Mouse (Mus musculus): ENCODE results near the gene Crmp1.
A peak's percentile ranks its signal among the peaks of the same experiment; 100 is the strongest.

Crmp1 gene

DNA sequence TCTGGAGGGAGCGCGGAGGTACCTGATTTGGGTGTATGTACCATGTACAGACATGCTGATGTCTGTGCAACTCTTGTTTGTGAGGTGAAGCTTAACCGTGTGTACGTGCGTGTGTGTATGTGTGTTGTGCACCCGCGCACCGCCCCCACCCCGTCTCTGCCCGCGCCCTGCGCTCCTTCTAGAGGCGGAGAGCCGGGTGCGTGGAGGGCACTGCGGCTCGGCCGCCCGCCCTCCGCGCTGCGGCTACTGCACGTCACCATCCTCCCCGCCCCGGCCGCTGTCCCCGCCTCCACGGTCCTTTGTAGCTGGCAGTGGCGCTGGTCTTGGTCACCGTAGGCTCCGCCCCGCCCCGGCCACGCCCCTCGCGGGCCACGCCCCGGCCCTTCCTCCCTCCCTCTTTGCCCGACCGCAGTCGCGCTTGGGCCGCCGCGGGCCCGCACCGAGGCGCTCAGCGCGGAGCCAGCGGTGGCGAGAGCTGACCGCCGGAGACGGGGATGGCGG, at the start of gene Crmp1:
Crmp1 (plus strand) TSS at position 290 of the 501 bp plus-strand sequence.
- peak; percentile 54 for DNase-seq (ENCODE audit: low spot score)

DNA sequence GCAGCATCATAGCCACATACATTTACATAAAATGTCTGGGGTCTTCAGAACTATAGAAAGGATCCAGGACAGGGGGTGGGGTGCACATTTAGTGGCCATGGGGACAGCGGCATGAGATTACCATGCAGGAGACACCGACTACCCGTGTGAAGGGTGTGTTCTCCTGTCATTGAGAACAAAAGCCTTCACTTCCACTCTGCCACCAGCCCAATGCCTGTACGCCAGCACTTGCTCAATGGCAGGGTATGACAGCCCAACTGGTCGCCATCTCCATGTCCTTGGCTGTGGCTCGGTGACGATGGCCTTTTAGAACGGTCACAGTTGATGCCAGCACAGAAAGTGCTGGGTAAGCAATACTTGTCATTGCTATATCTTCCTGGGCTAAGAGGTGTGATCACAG, 45.5 kb upstream of the Crmp1 start:
- no peak for DNase-seq (ENCODE audit: low spot score)

DNA sequence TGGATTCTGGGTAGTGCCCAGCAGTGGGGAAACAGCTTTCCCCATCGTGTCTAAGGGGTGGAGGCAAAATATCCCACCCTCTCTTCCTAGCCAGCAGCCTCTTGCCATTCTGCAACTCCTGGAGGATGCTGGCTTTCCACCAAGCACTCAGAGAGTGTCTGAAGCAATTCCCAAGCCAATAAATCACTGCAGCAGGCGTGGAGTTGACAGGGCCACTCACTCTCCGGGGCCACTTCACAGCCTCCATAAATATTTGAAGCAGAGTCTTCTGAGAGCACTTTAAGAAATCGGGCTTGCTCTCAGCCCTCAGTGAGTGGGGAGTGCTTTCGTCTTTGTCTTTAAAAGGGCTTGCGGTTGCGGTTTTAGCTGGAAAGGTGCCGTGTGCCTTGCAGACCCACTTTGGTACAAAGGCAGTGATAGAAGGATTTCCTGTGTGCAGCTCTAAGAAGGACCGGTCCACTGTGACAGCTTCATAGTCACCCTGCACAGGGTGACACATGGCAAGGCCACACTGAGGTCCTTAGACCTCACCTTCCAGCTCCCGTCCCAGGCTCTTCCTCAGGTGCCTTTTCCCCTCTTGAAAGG, 45.0 kb upstream of the Crmp1 start:
- DNase-seq (ENCODE audit: low spot score), result no peak

DNA sequence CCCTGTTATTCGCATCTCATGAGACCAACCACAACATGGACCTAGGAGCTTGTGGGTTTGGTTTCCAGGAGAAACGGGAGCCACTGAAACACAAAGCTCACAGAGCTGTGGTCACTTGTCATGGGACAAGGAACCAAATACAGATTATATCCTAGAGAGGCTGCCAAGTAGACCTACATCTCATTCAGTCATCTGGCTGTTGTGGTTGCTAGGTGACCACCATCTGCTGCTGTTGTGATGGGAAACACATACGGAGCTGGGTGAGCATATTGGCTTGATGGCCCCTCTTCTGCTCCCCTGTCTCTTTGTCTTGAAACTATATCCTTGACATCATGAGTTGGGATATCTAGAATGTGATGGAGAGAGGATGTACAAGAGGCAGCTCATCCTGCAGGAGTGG, 44.3 kb upstream of the Crmp1 start:
- DNase-seq (ENCODE audit: low spot score), result no peak

DNA sequence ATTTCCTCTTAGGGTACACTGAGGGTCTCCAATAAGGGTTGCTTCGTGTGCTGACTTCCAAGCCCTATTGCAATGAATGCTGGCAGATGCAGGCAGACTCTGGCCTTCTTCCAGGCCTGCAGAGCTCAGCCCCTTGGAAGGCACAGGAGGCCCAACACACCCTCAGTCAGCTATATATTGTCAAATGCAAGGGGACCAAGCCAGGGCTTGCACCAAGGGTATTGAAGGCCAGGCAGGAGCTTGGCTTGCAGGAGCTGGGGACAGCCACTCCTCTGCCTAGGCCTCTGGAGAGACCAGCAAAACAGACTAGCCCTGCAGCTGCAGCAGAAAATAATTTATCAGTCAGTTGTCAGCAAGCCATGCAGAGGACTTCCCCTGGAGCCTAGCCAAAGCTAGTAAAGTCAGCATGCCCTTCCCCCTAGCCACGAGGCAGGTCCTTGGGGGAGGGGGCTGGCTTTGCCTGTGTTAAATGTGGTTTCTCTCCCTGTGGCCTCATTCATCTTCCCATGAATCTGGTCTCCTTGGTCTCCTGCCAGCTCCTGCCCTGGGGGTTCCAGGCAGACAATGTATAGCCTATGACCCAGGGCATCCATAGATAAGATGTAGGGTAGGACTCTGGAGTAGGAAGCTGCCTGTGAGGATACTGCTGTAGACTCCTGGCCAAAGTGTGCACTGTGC, 43.6 kb upstream of the Crmp1 start:
- DNase-seq (ENCODE audit: low spot score), result peak; percentile 35

DNA sequence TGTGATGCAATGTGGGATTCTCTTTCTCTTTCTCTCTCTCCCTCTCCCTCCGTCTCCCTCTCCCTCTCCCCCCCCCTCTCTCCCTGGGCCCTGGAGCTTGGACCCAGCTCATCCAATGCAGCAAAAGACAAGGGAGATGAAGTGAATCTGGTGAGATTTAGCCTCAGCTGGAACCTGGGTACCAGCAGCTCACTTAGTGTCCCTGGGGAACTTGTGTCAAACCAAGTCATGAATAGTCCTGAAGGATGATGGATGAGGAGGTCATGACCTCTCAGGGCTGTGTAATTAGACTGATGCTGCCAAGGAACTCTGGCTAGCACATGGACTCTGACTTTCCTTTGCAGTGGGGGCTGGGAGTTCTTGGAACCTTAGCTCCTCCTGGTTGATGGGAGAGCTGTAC, 39.5 kb upstream of the Crmp1 start:
- no peak for DNase-seq (ENCODE audit: low spot score)

DNA sequence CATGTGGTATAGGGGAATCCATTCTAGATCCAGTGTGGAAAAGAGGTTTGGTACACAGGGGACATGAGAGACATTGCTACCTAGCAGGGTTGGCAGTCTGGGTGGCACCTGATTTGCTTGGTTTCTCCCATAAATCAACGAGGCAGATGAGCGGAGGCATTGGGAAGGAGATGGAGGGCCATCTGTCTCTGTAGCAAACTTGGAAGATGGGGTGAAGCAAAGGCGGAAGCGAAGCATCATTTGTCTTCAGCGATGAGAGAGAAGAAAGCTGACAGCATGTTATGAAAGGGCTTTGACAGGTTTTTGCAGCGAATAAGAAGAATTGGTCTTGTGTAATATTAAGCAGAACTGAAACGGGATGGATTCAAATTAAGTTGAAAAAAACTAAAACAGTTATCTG, 36.9 kb upstream of the Crmp1 start:
- DNase-seq (ENCODE audit: low spot score), result no peak

DNA sequence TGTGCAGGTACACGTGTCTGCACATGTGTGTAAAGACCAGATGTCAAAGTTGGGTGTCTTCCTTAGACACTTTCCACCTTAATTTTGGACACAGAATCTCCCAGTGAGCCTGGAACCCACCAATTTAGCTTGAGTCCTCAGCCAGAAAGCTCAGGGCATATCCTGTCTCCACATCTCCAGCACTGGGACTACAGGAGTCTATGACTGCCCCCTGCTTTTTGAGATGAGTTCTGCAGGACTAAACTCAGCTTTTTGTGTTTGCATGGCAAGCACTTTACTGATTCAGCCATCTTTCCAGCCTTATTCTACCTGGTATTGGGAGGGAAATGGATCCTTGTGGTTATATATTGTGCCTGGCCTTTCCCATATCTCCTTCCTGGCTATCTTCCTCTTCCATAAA, 36.3 kb upstream of the Crmp1 start:
- DNase-seq (ENCODE audit: low spot score), result no peak

DNA sequence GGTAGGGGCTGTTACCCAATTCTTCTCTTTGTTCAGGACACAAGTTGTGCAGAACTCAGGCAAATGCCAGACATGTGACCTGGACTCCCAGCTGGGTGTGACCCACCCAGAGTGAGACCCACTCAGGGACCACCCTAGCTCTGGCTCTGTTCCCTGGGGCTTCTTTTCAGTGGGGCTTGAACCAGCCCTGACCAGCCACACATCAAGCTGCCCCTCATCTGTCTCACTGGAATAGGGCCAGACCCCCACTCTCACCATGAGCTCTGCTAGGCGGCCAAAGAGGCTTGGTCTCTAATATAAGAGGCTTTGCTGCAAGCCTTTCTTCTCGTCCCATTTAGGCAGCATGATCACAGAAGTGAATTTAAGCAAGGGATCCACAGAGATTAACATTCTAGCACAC, 35.4 kb upstream of the Crmp1 start:
- no peak for DNase-seq (ENCODE audit: low spot score)

DNA sequence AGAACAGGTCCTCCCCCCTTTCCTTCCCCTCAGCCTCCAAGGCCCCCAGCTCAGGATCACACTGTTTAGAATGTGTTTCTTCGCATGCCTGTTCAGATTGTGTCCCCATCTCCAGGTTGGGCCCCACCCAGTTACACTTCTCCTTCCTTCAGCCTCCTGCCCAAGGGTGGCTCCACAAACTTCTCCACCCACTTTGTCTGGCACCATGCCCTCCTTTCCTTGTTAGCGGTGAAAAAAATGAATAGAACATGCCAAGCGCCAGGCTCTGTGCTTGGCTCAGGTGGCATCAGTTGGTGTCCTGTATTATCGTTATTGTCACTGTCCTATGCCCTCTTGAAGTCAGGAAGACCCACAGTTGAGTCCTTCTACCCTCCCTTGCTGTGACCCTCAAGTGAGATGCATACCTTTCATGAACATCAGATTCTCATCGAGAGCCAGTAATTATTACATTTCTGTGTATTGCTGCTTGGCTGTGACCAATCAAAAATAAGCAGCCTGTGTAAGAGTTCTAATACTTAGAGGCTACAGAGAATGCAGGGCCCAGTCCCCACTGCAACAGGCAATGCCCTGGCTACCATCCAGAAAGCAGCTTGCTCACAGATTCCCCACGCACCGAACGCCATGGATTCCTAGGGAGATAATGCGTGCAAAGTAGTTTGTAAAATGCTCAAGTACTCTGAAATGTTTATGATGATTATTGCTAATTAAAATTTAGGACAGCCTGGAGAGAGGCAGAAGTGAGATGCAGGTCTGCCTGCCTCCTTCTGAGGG, 28.6 kb upstream of the Crmp1 start:
- no peak for DNase-seq (ENCODE audit: low spot score)

DNA sequence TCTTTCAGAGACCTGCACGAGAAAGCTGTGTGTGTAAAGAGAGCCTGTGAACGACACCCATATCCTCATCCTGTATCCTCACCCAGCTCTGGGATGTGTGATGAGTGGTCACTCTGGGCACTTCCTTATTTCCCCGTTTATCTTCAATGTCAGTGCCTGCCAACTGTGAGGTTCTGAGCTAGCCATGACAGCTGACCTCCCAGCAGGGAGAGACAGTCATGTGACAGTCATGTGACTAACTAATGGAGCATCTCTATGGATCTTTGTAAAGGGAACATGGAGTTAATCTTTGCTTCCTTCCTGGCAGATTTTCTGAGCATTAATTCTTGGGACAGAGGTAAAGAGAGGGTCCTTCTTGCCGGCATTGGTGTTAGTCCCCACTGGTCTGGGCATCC, 28.0 kb upstream of the Crmp1 start:
- no peak for DNase-seq (ENCODE audit: low spot score)

DNA sequence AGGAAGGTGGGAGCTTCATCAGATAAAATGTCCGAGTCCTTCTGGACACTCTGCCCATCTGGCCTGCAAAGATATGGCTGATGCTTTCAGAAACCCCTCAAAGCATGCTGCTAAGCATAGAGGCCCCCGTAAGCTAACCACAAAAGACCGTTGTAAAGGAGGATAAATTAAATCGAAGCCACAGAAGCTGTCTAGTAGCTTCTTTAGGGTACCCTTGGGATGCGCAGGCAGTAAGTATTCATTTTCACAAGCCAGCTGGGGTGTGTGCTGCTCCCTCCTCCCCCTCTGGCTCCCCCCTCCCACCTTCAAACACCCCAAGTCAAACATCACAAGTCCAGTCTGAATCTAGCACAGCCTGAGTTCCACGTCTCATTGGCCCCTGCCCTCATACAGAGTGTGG, 27.1 kb upstream of the Crmp1 start:
- no peak for DNase-seq (ENCODE audit: low spot score)

DNA sequence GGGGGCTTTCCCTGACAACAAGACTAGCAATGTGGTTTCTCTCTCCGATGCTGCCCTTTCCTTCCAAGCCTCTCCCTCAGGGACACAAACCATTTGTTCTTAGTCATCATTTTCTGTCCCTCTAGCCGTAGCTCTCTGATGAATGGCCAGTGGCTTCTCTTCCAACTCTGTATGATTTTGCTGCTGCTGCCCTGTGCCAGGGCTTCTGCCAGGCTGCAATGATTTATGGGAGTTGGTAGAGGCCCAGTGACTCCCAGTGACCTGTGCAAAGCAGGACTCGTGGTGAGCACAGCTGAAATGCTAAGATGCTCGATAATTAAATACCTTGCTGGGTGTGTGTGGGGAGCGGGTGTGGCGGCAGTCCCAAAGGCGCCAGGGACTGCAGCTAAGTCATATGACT, 26.5 kb upstream of the Crmp1 start:
- no peak for DNase-seq (ENCODE audit: low spot score)

DNA sequence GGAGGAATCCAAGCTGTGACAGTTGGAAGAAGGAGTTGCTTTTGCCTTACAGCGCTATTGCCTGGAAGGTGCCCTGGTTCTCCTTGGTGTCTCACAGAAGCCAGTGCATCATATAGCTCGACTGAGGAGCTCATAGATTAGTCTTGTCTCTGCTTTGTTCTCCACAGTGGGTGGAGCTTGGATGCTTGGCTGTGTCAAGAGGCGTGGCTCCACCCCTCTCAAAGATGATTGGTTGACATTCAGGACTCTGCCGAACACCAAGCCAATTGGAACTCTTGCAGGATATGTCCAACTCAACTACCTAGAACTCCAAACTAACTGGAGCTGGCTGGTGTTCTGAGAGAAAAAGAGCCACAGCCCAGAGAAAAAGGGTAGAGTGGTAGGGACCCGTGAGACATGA, 22.1 kb upstream of the Crmp1 start:
- no peak for DNase-seq (ENCODE audit: low spot score)

DNA sequence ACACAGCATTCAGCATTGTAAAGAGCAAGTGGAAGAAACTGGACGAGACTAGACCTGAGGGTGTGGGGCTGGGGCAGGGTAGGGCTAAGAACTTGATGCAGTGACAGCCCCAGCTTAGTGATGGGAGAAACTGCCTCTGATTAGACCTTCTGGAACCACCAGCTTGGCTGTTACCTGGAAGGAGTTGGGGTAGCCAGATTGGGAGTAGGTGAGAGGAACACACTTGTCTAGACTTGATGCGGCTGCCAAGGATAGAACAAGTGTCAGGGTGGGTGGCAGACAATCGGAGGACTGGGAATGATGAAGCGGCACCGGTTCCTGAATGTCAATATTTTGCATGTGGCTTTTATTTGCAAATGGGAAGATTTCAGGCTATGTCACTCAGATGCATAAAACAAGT, 21.2 kb upstream of the Crmp1 start:
- DNase-seq (ENCODE audit: low spot score), result no peak

DNA sequence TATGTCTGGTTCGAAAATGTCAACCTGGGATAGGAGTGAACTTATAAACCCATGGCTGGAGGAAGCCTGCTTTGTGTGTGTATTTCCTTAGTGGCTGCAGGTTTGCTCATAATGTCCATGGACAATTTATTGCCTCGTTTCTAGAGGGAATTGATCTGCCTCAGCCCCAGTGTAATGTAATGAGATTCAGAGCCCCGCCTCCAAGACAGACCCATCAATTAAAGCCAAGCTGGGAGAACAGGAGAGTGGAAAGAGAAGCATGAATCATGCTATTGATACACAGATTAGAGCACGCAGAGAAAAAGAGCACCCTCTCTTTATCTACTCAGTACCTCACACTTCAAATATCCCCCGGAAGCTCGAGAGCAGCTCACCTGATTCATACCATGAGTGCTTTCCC, 20.2 kb upstream of the Crmp1 start:
- DNase-seq (ENCODE audit: low spot score), result no peak

DNA sequence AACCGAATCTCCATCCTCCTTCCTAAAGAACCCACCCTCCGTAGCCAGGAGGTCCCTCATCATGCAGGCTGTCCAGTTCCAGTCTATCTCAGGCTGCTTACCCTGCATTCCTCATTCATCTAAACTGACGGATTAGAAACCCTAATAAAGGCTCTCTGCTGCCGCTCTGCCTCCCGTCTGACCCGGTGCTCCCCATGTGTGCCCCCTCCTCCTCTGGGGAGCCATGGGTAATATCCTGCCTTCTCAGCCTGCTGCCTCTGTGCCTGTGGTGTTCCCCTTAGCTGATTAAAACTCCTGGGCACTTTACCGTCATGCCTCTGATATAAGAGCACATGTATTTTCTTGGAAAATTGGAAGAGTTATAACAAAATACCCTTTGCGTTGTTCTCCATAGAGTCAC, 19.4 kb upstream of the Crmp1 start:
- no peak for DNase-seq (ENCODE audit: low spot score)

DNA sequence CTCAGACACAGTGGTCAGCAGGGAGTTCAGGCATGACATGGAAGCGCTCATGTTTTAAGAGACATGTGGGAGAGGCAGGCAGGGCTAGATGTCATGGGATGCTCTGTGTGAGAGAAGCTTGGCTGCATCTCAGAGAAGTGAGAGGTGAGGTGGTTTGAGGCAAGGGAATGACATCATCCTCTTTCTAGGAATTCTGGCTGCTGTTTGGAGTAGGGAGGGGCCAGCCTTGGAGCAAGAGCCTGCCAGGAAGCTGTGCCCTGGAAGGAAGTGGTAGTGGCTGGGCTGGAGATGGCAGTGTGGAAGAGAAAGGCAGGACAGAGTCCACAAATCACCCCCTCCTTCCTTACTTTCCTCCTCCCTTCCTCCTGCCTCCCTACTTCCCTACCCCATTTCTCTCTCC, 16.0 kb upstream of the Crmp1 start:
- DNase-seq (ENCODE audit: low spot score), result no peak

DNA sequence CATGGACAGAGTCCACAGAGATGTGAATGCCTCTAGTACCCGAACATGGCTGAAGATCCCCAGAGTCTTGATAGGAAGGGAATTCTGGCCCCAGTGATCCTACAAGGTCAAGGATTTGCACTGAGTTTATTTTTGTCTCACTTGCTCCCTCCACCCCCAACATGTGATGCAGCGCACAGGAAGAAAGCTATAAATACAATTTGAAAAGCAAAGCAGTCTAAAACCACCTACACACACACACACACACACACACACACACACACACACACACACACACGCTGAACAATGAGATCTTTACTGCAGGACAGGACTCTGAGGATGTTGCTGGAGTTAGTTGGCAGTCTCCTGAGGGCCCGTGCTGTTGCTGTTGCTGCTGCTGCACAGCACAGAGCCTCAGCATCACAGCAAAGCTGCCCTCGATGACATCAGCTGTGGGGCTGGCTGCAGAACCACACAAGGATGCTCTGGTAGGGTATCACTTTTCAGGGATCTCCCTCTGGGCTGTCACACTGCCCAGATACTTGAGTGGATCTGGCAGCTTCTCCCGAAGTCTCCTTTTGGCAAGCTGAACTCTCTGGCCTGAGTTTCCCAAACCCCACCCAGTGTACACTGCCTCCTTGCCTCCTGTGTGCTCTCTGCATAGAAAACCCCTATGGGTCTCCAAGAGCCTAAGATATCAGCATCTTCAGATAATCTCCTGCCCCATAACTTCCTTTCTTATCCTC, 13.6 kb upstream of the Crmp1 start:
- DNase-seq (ENCODE audit: low spot score), result no peak

DNA sequence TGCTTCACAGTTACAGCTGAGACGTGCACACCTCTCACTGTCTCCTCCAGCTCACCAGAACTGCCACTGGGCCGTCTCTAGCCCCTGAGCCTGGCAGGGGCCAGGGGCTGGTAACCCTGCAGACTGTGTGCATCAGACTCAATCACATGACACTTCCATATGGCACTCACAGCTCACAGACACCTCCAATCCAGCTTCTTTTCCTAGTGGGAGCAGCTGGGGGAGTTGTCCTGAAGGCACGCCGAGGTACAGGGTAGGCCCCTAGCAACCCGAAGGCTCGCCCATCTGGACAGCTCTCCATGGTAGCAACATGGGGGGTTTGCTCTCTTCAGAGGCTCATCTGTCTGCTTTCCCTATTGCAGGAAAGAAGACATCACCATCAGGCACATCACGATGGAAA, 12.8 kb upstream of the Crmp1 start:
- DNase-seq (ENCODE audit: low spot score), result no peak

DNA sequence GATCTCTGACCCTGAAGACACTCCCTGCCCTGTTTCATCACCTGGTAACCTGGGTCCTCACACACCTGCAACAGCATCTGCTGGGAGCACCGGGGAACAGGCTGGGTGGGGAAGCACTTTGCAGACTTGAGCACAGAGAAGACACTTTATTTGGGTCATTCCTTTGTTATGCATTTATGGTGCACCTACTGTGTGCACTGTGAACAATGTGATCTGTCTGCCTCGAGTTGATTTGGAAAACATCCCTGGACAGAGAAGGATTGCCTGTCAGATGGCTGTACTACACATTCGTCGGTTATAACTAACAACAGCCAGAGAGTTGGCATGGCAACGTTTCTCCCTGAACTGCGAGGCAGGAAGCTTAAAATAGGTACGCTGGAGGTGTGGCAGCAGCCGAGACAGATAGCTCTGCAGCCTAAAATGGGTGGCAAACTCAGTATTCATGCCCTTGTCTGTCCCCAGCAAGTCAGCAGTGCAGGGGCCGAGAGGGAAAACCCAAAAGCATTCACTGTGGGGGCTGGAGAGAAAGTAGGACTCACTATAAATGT, 8.7 kb upstream of the Crmp1 start:
- DNase-seq (ENCODE audit: low spot score), result no peak

DNA sequence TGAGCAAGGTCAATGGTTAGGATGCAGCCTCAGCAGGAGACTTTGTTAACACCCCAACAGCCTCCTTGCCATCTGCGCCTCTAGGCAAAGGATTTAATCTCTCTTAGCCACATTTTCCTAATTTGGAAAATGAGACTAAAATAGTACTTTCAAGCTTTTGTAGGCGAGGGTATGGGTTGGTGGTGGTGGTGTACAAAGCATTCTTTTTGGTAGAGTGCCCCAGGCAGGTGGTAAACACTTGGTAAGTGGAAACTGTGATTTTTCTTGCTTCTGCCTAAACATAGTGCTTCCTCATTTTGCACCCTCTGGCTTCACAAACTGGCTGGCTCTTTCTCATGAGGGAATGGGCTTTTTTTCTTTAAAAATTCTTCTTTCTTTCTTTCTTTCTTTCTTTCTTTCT, 3.1 kb upstream of the Crmp1 start:
- DNase-seq (ENCODE audit: low spot score), result no peak
